Mouse (Mus musculus): ENCODE data around the gene Gse1.

The Gse1 gene

GRCm38 (mm10) chr8:120550937-120551676 is 322.9 kb downstream of the Gse1 start:
- no peak for DNase-seq (ENCODE audit: low read depth, low spot score)

GRCm38 (mm10) chr8:120551677-120551980 is 323.4 kb downstream of the Gse1 start:
- no peak for DNase-seq (ENCODE audit: low read depth, low spot score)

DNA sequence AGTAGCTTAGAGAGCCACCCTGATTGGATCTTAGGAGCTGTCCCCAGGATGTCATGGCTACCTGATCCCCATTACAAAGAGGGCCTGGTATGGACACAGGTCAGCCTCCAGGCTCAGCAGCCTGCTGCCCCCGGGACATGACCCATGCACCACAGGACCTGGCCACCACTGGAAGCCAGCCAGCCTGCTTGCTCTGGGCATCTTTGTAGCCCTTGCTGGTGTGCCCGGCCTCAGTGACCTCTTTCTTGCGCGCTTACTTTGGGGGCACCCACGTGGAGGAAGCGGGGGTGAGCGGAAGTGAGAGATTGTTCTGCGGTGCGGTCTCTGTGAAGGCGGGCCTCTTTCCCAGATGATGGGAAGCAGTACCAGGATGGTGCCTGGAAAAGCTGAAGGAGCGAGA is 324.3 kb downstream of the Gse1 start:
- no peak for DNase-seq (ENCODE audit: low read depth, low spot score)

GRCm38 (mm10) chr8:120553441-120554123 is 325.3 kb downstream of the Gse1 start:
- DNase-seq (ENCODE audit: low read depth, low spot score): no peak

GRCm38 (mm10) chr8:120554466-120555039 is 326.3 kb downstream of the Gse1 start:
- DNase-seq (ENCODE audit: low read depth, low spot score): no peak

DNA sequence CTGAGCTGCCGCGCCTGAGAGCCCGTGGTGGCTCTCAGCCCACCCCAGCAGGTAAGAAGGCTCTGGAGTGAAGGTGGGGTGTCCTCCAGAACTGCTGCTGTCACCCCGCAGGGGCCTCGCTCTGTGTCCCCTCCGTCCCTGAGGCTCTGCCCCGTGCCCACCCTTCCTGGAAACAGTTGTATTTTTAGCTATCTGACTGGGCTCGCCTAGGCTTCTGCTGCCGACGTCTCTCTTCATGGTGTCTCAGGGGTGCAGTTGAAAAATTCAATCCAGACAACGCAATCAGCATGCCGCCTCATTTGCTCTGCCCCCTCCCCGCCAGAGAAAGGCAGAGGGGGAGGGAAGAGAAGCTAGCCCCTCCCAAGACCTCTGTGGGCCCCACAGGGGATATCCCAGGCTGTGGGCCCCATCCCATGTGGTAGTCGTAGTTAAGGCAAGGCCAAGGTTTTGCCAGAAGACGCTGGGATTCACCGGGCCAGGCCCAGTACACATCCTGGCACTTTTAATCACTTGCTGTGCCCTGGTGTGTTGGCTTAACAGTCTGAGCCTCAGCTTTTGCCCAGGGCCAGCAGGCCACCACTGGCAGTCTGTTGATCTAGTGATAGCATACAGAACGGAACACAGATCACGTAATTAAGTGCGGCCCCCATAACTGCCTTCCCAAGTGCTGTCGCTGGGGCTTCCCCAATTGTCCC is 328.1 kb downstream of the Gse1 start:
- DNase-seq (ENCODE audit: low read depth, low spot score): no peak

DNA sequence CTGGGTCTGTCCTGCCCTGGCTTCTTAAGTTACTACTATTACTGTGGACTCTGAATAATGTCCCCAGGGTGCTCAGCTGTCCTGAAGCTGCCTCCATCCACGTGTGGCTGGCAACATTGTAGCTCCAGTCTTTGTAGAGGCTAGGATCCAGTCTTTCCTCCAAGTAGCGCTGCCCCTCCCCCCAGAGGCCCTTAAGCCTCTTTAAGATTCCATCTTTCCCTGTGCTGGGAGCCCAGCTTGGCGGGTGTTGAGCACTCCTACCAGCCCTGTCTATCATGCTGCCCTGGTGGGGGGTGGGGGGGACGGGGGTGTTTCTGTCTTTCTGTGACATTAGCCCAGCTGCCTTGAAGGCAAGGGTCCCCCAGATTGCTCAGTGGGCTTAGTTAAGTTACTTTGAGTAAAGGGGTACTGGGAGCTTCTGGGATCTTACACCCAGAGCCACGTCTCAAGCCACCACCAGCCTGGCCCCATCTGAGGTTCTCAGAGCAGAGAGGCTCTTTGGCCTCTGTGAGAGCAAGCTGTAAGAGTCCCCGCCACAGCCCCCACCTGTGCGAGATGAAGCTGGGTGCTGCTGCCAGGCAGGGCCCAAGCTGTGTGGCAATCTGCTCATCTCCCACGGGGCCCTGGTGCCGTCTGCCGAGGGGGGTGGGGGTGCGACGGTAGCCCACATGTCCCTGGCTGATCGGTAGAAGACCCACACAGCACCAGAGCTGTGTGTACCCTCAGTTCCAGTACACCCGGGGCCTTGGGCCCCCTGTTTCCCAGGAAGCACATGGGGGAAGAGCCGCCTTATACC is 329.1 kb downstream of the Gse1 start:
- no peak for DNase-seq (ENCODE audit: low read depth, low spot score)

GRCm38 (mm10) chr8:120558162-120558561 is 329.9 kb downstream of the Gse1 start:
- no peak for DNase-seq (ENCODE audit: low read depth, low spot score)

DNA sequence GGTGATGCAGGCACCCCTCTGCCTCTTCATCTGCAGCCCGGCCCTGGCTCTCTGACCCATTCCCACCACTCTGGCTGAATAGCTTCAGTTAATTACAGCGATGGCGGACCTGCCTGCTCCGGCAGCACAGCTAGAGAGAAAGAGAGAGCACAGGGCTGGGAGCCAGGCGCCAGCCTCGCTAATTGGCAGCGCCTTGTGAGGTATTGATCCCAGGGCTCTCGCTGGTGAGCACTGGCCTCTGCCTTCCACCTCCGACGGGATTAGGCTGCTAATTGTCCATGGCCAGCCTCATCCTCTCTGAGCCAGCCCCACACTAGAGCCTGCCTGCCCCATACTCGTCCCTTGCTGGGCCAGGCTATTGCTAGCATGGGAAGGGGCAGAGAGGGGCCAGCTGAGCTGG is 331.4 kb downstream of the Gse1 start:
- DNase-seq (ENCODE audit: low read depth, low spot score): no peak

DNA sequence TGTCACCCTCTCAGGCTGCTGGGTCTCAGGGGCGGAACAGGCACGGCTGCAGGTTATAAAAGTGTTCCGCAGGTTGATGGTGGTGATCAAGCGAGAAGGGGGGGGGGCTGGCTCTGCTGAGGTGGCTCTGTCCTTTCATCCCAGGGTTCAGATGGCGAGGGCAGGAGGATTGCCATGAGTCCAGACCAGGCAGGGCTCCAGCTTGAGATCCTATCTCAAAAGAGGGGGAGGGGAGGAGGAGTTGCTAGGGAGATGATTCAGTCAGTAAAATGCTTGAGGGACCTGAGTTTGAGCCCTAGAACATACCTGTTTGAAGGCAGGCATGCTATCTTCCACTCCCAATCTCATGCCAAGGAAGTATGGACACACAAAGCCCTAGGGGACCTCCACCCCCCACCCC is 332.3 kb downstream of the Gse1 start:
- DNase-seq (ENCODE audit: low read depth, low spot score): no peak

GRCm38 (mm10) chr8:120561539-120562435 is 333.5 kb downstream of the Gse1 start:
- DNase-seq (ENCODE audit: low read depth, low spot score): no peak

DNA sequence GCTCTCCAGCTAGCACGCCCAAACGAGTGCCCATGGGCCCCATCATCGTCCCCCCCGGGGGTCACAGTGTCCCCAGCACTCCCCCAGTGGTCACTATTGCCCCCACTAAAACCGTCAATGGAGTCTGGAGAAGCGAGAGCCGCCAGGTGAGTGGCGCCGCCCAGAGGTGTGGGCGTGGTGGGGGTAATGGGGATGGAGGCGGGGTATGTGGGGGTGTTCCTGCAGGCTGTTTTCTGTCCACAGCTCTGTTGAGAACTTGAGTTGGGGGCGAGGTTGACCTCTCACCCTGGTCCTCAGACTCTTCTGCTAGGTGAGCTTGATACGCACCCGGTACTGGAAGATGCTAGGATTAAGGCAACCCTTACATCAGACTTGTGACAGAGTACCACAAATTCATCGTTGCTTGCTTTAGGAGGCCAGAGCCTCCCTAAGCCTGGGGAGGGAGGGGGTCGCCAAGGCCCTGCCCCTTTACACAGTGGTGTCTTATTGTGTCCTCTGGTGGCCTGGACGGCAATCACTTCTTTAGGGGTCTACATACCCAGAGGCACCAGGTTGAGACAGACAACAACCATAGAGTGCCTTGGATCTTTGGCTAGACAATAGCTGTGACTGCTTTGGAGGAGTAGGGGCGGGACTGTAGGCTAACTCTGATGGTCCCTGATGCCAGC is 334.6 kb downstream of the Gse1 start:
- no peak for DNase-seq (ENCODE audit: low read depth, low spot score)

DNA sequence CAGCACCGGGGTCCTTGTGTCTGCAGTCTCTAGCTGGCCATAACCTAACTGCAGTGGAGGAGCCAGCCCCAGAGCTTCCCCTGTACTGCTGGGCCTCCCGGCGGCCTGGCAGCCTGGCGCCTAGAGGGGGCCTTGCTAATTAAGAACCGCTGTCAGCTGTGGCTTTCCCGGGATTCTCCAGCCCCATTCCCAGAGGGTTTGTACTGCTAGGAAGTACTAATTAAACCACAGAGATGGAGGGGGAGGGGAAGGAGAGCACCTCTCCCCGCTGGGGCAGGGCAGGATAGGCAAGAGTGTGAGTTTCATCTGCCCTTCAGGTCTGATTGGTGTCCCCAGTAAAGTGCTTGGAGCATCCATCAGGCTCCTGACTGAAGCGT is 335.1 kb downstream of the Gse1 start:
- DNase-seq (ENCODE audit: low read depth, low spot score): no peak

DNA sequence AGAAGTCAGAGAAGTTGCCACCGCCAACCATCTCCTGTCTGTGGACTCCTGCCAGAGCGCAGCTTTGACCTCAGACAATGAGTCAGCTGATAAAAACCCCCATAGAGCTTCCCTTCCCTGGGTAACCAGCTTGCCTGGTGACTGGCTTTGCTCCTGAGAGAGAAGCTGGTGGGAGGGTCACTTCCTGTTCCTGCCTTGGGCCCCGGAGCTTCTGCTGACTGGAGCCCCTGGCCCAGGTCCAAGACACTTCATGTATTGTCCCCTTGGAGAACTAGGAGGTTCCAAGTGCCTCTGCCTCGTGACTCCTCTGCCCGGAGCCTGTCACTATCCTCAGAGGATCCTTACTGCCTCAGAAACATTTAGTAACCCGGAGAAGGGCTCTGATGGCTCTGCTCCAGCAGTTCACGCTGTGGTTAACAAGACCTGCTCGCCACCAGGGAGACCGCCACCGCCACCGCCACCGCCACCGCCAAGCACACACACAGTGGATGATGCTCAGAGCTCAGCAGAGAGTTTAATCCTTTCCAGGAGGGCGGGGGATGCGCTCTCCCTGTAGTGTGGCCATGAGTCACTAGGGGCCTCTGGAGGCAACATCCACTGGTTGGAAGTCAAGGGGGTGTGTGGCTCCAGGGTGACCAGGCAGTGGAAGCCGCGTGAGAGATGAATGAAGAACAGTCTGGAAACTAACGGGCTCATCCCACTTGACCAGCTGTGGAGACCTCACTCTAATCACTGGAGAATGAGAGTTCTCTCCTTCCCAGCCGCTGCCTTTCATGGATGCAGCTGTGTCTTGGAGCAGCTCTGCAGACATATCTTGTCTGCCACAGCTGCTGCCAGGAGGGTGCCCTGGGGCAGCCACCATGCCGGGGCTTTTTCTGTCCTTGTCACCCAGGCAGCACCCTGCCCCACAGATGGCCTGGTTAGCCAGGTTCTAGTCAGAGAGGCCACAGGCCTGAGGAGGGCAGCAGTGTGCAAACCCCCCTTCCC is 335.9 kb downstream of the Gse1 start:
- no peak for DNase-seq (ENCODE audit: low read depth, low spot score)

GRCm38 (mm10) chr8:120565151-120565711 is 337.0 kb downstream of the Gse1 start:
- DNase-seq (ENCODE audit: low read depth, low spot score): no peak

DNA sequence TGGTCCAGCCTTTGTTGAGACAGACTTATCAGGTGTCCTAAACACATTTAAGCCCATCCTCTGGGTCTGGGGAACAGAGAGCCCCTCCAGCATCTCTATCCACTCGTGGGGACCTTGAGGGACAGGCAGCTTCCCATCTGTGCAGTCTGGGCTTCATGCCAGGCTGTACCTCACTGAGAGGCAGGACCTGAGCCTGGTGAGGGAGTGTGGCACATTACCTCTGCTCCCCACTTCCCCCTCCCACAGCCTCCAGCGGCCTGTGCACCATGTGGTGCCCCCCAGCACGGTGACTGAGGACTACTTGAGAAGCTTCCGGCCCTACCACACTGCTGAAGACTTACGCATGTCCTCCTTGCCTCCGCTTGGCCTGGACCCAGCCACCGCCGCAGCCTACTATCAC is 338.4 kb downstream of the Gse1 start:
- no peak for DNase-seq (ENCODE audit: low read depth, low spot score)

- no peak for DNase-seq (ENCODE audit: low read depth, low spot score)
These were observed 339.5 kb downstream of the Gse1 start for GRCm38 (mm10) chr8:120567731-120568130.

GRCm38 (mm10) chr8:120568164-120568798 is 340.0 kb downstream of the Gse1 start:
- no peak for DNase-seq (ENCODE audit: low read depth, low spot score)

Data from embryo, embryonic 11.5 days (tissue).